Mouse (Mus musculus): ENCODE data around the gene Cmip. TPM values are rescaled to one million over a fixed set of nuclear protein-coding genes. Genes with fewer than 3 reads are reported as not detected.

The Cmip gene
- total RNA-seq, 2 experiments from 2014 or later = 288 to 289 TPM

DNA sequence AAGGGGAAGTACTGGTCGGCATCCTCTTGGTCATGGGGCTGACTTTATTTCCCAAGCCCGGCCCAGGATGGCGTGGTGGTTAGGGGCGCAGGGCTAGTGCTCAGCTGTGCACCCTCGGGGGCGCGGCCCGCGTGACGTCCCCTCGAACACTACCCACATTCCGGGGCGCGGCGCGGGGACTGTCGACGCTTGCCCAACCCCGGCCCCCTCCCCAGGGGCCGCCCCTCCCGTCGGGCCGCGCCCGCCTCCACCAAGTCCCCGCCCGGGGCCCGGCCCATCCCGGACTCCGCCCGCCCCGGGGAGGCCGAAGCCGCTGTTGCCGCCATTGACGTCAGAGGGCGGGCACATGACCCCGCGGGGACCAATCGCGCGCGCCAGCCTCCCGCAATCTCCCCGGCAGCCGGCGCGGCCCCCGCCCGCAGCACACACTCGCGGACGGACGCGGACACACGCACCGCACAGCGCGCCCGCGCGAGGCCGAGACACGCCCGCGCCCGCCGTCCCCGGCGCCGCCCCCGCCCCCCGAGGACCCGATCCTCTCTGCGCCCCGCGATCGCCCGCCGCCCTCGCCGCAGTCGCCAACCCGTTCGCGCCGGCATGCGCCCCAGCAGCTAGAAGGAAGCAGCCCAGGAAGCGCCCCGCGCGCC, 449 bp upstream of the Cmip start:
- peak; percentile 85 to 93 for DNase-seq (ENCODE audit: extremely low spot score in 1 of 2, low spot score in 1 of 2)

DNA sequence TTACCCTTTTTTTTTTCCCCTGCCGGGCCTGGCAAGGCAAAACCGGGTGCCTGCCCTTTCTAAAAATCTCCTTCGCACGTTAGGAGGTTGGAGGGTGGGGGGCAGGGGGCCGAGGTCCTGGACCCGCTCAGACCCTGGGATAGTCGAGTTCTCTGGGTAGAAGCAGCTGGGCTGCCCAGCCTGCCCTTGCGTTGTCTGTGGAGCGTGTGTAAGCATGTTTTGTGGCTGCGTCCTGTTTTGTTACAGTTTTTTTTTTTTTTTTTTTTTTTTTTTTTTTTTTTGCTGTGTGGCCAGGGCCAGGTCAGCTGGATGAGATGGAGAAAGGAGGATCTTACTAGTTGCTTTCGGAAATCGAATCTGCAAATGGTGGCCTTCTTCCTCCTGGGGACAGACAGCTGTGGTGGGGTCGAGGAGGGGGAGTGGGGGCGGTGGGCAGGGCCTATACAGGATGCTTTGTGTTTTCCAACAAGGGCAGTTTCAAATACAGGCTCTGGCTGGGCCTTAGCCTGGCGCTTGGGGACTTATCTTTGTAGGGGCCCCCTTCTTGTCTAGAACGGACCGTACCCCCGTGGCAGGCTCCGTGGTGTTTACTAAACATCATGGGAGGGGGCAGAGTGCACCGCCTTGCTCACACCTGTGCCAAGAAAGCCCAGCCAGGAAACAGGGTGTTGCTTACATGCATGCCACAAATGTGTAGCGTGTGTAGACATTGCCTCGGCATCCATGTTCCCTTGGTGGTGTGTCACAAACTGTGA, 1.1 kb downstream of the Cmip start:
- no peak for DNase-seq (ENCODE audit: extremely low spot score in 1 of 2, low spot score in 1 of 2)

DNA sequence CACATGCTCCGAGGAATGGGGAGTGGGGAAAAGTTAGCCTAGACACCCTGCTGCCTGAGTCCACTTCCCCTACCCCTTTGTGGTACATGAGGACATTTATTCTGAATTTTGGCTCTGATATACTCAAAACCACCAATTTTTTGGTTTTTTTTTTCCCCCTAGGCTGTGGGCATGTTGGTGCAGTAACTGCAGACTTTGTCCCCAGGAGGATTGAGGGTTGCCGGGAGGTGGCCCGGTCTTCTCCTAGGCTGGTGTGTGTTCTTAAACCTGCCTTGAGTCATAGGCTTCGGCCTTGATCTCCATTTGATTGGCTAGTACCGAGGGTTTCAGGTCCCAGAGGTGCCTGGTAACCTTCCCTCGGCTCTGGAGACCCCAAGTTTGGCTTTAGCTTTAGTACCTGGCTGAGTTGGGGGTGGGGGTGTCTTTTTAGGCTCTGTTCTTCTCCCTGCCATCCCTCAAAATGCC, 1.7 kb downstream of the Cmip start:
- DNase-seq (ENCODE audit: extremely low spot score in 1 of 2, low spot score in 1 of 2) = no peak

DNA sequence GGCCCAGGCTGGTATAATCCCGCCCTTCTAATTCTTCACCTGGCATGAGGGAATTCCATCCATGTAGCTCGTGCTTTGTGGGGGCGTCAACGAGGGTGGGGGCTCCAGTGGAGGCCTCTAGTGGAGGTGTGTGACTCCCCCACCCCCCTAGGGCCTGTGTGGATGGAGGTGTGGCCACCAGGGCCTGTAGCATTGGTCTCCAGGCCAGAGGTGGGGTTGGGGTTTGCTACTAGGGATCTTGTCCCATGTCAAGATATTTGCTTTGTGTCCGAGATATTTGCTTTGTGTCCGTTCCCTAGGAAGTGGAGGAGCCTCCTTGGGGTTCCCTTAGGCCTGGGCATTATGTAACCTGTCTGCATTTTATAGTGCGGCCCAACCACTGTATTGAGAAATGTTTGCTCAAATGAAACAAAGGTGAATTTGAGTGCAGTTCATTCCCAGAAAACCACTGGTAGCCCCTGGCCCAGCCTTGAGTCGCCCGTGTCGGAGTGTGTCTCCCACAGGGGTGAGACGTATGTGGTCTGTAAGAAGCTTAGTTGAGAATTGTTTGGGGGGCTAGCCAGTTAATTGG, 2.7 kb downstream of the Cmip start:
- DNase-seq (ENCODE audit: extremely low spot score in 1 of 2, low spot score in 1 of 2) = no peak

DNA sequence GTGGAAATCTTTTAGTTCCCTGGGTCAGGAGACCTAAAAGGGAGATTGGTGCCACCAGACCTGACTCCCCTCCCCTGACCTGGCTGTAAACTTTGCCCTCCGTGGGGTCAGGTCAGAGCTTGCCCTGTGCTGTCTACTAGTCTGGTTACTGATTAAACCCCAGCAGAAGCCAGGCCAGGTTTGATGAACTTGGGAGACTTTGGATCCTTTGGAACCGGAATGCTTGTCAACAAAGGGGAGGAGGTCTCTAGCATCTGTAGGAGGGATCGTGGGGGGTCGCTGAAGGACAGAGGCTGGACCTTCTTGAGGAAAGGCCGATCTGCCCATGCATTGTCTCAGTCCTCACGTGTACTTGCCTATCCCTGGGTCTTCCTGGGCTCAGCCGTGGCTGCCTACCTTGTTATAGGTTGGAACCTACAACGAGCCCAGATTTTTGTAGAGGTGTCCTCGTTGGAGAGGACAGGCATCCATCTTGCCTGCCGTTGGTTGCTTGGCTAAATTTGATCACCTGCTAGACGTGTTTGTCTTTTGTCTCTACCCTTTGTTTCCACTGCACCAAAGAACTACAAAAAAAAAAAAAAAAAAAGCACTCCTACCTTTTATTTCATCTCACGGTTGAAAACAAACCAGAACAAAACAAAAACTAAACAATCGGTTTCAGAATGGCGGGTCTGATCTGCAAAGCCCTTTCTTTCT, 3.5 kb downstream of the Cmip start:
- no peak for DNase-seq (ENCODE audit: extremely low spot score in 1 of 2, low spot score in 1 of 2)

DNA sequence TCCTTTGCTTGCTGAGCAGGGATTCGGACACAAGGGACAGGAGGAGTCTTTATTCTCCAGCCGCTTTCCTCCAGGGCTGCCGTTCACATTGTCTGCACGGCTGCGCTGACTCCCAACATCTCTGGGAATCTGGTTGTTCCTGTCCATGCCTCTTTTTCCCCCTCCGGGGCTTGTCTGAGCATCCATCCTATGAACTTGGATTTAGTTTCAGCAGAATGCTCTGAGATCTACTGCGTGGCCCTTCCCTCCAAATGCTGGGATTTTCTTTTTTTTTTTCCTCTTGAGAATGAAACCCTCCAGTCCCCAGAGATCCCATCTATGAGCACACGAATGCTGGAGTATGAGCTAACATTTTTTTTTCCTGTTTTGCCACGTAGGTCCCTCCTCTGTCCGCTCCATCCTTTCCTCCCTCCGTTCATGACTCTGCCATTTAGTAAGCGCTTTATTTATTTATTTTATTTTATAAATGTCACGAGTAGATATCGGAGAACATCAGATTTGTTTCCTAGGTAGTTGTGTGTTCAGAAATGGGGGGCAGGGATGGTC, 4.1 kb downstream of the Cmip start:
- DNase-seq (ENCODE audit: extremely low spot score in 1 of 2, low spot score in 1 of 2) = no peak

DNA sequence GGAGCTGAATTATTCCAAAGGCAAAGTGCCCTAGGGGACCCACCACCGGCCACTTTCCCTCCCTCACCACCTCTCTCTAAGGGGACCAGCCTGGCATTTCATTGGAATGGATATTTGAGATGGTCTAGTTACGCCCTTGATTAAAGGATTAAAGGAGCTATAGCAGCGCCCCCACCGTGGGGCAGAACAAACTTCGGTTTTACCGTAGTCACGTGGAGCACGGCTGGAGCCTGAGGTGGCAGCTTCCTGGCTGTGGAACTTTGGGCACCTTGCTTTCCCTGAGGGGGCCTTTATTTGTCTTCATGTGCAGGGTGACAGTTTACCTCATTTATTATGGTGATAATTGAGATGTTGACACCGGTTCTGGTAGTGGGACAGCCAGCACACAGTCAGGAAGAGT, 4.8 kb downstream of the Cmip start:
- no peak for DNase-seq (ENCODE audit: extremely low spot score in 1 of 2, low spot score in 1 of 2)

DNA sequence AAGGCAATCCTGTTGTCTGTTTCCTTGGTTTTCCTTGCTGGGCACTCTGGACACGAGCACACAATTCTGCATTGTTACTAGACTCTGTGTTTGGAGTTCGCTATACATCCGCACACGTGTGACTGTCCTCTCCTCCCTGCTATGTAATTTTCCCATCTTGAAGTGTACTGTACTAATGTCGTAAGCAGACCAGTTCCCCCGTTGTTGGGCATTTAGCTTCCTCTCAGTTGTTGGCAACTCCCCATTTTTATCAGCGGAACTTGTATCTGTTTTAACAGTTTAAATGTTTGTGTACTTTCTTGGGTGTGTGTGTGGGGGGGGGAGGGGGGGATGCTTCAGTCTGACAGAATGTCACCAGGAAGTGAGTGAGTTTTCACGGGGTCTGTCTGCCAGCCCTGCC, 5.8 kb downstream of the Cmip start:
- no peak for DNase-seq (ENCODE audit: extremely low spot score in 1 of 2, low spot score in 1 of 2)

DNA sequence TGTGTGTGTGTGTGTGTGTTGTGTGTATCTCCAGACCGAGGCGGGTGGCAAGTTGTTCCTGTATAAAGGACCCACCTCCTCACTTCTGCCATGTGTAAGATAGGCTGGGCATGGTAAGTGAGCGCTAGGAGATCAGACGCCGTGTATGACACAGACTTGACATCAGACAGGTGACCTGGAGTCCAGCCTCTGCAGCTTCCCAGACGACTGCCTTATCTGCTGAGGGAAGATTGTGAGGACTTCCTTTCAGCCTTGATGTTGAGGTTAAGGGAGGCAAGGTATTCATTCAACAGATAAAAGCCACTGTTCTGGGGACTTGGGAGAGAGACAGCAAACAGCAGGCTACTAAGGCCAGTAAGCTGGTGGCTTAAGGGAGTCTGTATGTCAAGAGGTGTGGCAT, 6.6 kb downstream of the Cmip start:
- no peak for DNase-seq (ENCODE audit: extremely low spot score in 1 of 2, low spot score in 1 of 2)

DNA sequence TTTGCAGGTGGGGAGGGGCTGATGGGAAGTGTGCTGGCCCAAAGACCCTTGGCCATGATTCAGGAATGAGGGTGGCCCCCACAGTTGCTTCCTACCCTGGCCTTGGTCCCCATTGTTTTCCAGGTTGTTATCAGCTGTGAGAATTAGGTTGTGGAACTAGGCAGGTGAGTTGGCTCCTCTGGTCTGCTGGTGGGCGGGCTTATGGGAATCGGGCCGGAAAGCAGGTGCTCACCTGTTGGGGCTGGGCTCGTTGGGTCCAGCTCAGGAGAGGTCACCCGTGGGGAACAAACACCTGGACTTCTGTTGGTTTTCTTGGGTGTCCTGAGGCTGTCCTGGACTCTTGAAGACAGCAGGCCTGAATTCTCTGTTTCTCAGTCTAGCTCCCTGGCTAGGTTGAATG, 8.2 kb downstream of the Cmip start:
- no peak for DNase-seq (ENCODE audit: extremely low spot score in 1 of 2, low spot score in 1 of 2)

DNA sequence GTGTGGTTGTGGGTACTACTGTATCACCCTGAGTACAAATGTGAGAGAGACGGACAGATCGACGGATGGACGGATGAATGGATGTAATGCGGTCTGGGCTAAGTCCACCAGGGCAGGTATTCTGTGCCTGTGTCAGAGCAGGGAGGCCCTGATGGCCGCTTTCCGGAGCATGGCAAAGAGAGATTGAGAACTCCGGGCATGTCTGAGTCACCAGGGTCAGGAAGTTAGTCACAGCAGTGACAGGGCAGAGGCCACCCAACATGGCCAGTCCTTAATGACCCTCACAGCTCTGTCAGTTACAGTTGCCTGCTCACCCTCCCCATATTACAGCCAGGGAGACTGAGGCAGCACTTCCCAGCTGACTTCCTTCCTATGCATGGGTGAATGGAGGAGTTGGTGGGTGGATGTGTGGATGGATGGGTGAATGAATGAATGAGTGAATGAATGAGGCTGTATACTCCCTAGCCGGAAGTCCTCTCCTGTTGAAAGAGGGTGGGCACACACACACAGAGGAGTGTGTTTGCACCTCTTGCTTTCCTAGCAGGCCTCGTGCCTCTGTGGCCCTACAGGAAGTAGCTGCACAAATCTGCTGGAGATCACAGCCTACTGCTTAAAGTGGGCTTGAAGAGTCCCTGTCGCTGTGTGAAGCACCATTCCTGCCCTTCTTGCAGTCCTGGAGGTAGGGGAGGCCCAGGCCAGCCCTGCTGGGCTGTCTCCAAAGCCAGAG, 10.7 kb downstream of the Cmip start:
- DNase-seq (ENCODE audit: extremely low spot score in 1 of 2, low spot score in 1 of 2) = no peak

DNA sequence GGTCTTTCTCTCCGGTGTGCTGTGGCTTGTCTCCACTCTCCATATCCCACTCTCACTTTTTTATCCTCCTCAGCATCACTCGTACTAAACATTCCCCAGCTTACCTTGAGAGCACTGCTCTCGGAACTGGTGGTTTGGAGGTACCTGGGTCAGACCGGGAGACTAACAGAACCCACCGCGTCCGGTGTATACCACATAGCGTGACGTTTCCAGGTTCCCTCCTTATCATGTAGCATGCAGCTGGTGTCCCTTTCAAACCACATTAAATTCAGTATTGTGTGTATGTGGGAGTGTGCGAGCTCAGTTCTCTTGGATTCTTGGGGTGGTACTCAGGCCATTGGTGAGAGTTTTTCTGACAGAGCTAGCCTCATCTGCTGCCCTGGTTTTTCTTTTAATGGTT, 21.4 kb downstream of the Cmip start:
- DNase-seq (ENCODE audit: extremely low spot score in 1 of 2, low spot score in 1 of 2) = no peak

DNA sequence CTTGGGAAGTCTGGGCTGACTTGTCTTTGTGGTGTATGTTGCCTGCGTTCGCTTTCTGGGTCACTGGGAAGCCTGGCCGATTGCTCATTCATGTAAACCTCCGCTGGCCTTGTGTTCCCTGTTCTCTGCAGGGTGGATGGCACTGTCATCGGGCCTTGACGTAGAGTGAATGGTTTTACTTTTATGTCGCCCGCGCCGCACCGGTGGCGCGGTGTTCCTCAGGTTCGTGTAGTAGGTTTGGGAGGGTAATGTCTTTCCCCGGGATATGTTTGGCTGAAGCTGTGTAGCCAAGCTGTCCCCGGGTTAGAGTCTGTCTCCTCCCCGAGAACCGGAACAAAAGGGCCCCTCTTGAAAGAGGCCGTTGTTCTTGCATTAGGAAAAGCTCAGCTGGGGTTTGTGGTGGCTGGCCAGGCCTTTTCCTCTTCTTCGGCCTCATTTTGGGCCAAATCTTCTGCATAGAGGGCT, 21.8 kb downstream of the Cmip start:
- DNase-seq (ENCODE audit: extremely low spot score in 1 of 2, low spot score in 1 of 2) = no peak

DNA sequence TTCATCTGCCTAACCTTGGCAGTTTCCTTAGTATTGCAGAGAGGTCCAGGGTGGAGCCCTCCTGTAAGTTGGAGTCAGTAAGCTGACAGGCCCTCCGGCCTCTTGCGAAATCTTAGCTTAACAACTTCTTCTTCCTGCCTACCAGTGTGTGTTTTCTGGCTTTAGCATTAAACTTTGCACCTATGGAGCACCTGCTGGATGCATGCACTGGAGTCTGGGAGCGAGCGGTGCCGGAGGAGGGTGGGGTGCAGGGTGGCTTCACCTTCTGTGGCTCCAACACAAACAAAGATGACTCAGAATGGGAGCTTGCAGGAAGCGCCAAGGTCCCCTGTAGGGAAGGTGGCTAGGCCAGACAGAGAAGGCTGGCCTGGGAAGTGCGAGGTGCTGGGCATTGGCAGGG, 23.6 kb downstream of the Cmip start:
- DNase-seq (ENCODE audit: extremely low spot score in 1 of 2, low spot score in 1 of 2) = no peak

DNA sequence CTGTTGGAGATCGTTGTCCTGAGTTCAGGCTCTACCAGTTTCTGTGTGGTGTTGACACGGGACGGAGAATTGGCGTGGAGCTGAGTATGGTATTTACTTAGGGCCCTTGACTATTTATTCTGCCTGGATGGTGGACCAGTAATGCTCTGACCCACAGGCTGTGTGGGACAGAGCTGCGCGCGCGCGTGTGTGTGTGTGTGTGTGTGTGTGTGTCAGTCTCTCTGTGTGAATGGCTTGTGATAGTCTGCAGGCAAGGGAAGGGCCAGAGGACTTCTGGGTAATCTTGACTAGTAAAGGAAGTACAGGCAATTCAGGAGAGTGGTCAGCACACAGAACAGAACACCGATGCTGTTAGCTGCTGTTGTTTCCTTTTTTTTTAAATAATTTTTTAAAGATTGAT, 24.8 kb downstream of the Cmip start:
- no peak for DNase-seq (ENCODE audit: extremely low spot score in 1 of 2, low spot score in 1 of 2)

DNA sequence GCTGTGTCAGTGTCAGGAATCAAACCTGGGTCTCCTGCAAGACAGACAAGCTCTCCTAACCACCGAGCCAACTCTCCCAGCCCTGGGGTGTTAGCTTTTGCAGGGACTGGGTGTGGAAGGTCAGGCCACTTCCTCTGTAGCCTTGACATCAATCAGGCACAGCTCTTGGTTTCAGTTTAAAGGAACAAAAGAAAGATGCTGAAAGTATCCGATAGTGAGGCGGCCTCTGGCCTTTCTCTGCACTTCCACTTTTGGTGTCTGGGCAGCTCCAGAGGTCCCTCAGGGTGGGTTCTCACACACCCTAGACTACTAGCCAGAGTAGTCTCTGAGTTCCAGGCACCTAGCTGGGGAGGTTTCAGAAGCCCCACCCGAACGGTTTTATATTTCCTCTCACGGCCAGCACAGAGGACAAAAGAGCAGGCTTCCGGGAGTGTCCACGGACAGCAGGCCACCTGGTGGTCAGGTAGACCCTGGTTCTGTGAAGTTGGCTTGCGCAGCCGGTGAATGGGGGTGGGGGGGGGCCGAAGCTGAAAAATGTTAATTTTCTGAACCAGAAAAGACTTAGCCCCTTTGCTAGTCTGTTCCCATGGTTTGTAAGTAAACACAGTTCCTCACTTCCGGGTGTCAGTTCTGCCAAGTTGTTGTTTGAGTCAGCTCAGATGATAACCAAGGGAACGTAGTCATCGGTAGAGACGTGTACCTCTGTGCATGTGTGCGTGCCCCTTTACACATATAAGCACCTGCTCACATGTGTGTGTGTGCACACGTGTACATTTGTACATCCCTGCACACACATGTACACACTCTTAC, 25.5 kb downstream of the Cmip start:
- no peak for DNase-seq (ENCODE audit: extremely low spot score in 1 of 2, low spot score in 1 of 2)

DNA sequence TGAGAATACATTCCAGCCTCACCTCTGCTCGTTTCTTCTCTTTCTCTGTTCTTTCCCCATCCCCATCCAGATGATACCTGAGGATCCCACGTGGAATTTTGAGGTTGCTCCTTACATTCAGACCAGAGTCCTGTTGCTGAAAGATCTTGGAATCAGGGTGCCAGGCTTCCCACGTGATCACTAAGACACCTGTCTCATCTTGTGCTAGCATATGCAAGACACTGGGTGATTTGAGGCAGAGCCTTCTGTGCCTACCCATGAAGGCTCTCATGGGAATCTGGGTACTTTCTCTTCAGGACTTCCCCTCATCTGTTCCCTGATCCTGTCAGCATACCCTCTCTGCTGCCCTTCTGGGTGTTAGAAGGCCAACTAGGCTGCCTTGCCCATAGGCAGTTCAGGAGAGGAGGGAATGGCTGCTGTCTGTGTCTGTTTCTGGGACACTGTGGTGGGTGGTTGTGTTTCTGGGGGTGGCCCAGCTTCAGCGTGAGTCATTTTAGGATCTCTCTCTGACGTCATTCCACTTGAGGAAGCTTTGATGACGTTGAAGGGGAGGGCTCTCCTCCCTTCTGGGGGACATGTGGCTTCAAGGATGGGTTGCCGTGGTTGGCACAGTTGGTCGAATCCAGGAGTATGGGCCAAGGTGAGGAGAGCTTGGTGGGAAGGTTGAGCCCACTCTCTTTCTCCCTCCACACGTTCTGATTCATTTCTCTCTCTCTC, 28.1 kb downstream of the Cmip start:
- no peak for DNase-seq (ENCODE audit: extremely low spot score in 1 of 2, low spot score in 1 of 2)

DNA sequence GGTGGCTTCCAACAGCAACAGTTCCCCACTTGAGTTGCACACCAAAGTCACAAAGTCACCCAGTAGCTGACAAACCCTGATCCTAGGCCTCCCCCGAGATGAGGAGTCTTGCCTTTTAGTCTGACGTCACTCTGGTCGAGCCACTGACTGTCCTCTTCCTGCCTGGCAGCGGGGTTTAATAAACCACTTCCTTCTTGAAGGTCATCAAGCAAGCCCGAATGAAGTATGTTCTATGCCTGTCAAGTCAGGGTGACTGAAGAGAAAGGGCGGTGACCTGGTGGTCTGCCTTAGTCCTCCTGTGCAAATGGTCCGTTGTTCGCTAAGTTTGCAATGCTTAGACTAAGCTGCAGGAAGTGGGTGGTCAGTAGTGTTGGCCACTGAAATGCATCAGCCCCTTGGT, 31.1 kb downstream of the Cmip start:
- no peak for DNase-seq (ENCODE audit: extremely low spot score in 1 of 2, low spot score in 1 of 2)

DNA sequence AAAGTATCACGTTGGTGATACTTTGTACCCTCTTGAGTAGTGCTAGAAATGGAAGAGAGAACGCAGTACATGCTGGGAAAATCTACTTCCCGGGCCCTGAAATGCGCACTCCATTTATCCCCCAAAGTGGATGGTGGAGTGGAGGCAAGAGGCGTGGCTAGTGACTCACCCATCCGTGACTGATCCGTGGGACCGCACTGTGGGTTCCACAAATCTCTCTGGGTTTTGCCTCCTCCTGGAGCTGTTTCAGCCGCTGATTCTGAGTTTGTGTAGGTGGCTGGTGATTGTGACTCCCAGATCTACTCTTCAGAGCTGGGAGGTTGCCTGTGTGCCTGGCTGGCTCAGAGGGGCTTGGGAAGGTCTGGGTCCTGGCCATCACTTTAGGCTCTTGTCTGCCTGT, 32.2 kb downstream of the Cmip start:
- no peak for DNase-seq (ENCODE audit: extremely low spot score in 1 of 2, low spot score in 1 of 2)

Data from layer of hippocampus, postnatal 25 days (tissue).